Mouse (Mus musculus) myocyte (in vitro differentiated cells): ENCODE measurements at regions not wholly inside any gene's neighbourhood (a gene's known extent, or its start where the extent isn't known, plus 50 kb on each side); places are given as distances from the start of the nearest gene placed in this dataset.

Experiments
- CEBPB ChIP-seq: IDR thresholded peaks from 2 replicates; pipeline ENCODE4 v1.6.1; 2011; ENCODE audit warnings: mild to moderate bottlenecking, moderate library complexity; ENCODE audit not compliant: poor library complexity, insufficient read depth, severe bottlenecking
- E2F4 ChIP-seq: IDR thresholded peaks from one replicate; pipeline ENCODE4 v1.6.1; 2011; ENCODE audit warnings: mild to moderate bottlenecking, control low read depth, moderate library complexity; ENCODE audit not compliant: insufficient read depth
- MAX ChIP-seq: IDR thresholded peaks from one replicate; pipeline ENCODE4 v1.6.1; 2011; ENCODE audit warnings: low read depth, mild to moderate bottlenecking, control low read depth
- MYOD1 ChIP-seq, 3 experiments: IDR thresholded peaks; one replicate each; pipeline ENCODE4 v1.6.1; 2011; ENCODE audit warnings: control low read depth in 2 of 3, low read depth in 2 of 3, mild to moderate bottlenecking in 2 of 3, moderate library complexity in 1 of 3; ENCODE audit not compliant: insufficient read length in 2 of 3, control insufficient read depth in 1 of 3
- MYOG ChIP-seq, 3 experiments: IDR thresholded peaks; one replicate each; pipeline ENCODE4 v1.6.1; 2011; ENCODE audit warnings: control low read depth in 2 of 3, low read depth in 2 of 3, mild to moderate bottlenecking in 2 of 3; ENCODE audit not compliant: insufficient read length in 2 of 3, control insufficient read depth in 1 of 3, insufficient read depth in 1 of 3
- POLR2A ChIP-seq: IDR thresholded peaks from one replicate; pipeline ENCODE4 v1.6.1; 2011; ENCODE audit warnings: low read depth, mild to moderate bottlenecking, control low read depth, moderate library complexity; ENCODE audit not compliant: insufficient read length
- POLR2AphosphoS2 ChIP-seq: IDR thresholded peaks from one replicate; pipeline ENCODE4 v1.6.1; 2011; ENCODE audit warnings: low read depth, control low read depth; ENCODE audit not compliant: insufficient read length
- REST ChIP-seq: IDR thresholded peaks from one replicate; pipeline ENCODE4 v1.6.1; 2011; ENCODE audit warnings: mild to moderate bottlenecking, control low read depth, moderate library complexity; ENCODE audit not compliant: insufficient read depth, insufficient read length
- SRF ChIP-seq: IDR thresholded peaks from one replicate; pipeline ENCODE4 v1.6.1; 2011; ENCODE audit warnings: low read depth; ENCODE audit not compliant: control insufficient read depth, insufficient read length
- TCF12 ChIP-seq: IDR thresholded peaks from one replicate; pipeline ENCODE4 v1.6.1; 2011; ENCODE audit warnings: mild to moderate bottlenecking, control low read depth; ENCODE audit not compliant: poor library complexity, insufficient read depth, severe bottlenecking
- TCF3 ChIP-seq: IDR thresholded peaks from one replicate; pipeline ENCODE4 v1.6.1; 2011; ENCODE audit warnings: low read depth, control low read depth; ENCODE audit not compliant: insufficient read length
- USF1 ChIP-seq: IDR thresholded peaks from one replicate; pipeline ENCODE4 v1.6.1; 2011; ENCODE audit warnings: low read depth, mild to moderate bottlenecking, control low read depth, moderate library complexity

DNA sequence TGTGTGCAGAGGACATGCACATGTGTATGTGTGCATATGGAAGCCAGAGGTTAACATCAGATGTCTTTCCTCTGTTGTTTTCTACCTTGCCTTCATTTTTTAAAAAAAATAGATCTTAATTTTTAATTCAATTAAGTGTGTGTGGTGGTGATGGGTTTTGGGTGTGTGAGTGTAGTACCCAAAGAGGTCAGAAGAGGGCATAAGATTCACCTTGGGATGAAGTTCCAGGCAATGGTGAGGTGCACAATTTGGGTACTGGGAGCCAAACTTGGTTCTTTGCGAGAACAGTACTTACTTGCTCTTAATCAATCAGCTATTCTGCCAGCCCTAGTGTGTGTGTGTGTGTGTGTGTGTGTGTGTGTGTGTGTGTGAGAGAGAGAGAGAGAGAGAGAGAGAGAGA lies 106.9 kb upstream of the Gli2 start:
- no peak for TF ChIP-seq POLR2A
- no peak for TF ChIP-seq MYOD1 (IDR thresholded peaks at IDR 0.05; ENCODE audit: control insufficient read depth in 1 of 3, insufficient read length in 2 of 3, low read depth in 2 of 3)
- TF ChIP-seq E2F4, result no peak
- no peak for TF ChIP-seq POLR2AphosphoS2
- no peak for TF ChIP-seq USF1
- no peak for TF ChIP-seq MAX
- TF ChIP-seq TCF12, result no peak
- TF ChIP-seq SRF, result no peak
- TF ChIP-seq MYOG (IDR thresholded peaks at IDR 0.05; ENCODE audit: control insufficient read depth in 1 of 3, insufficient read depth in 1 of 3, insufficient read length in 2 of 3, low read depth in 2 of 3), result no peak
- no peak for TF ChIP-seq TCF3
- TF ChIP-seq CEBPB, result no peak
- no peak for TF ChIP-seq REST
